Mouse (Mus musculus) urinary bladder, adult 2 months (tissue): Measurements from ENCODE around the gene Smarcd1. TPM values are rescaled to one million over a fixed set of nuclear protein-coding genes. Genes with fewer than 3 reads are reported as not detected.
A peak's percentile ranks its signal among the peaks of the same experiment; 100 is the strongest.

Source experiments
- DNase-seq: peaks from one replicate; pipeline ENCODE4 v3.0.0; 2022; ENCODE audit warnings: low spot score
- polyA plus RNA-seq: library from polyadenylated mRNA; depleted of rRNA; stranded (reverse); fragments of >200 nt; gene quantifications from 2 replicates; pipeline ENCODE4 v1.2.3, GENCODE M21; 2012; rRNA removed

Gene Smarcd1
- polyA plus RNA-seq, 1 experiment, result 20.4 TPM

- DNase-seq, result no peak
These were observed 29.7 kb downstream of the Smarcd1 start for GRCm38 (mm10) chr15:99731678-99732077.

DNA sequence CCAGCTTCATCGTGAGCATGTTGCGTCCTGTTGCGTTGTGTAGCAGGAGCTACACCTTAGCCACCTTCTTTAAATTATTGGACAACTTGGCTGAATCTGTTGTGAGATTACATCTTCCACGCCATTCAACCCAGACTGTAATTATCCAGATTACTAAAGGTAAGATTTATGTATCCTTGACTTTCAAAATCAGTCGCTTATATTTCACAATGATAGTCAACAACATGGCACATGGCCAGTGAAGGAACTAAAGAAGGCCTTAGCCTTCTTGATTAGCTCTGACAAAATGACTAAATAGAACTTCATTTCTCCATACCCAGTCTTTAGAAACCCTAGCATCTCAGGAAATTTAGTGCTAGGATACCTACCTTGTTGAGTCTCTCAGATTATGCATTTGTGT, 31.3 kb downstream of the Smarcd1 start:
- DNase-seq, result no peak

DNA sequence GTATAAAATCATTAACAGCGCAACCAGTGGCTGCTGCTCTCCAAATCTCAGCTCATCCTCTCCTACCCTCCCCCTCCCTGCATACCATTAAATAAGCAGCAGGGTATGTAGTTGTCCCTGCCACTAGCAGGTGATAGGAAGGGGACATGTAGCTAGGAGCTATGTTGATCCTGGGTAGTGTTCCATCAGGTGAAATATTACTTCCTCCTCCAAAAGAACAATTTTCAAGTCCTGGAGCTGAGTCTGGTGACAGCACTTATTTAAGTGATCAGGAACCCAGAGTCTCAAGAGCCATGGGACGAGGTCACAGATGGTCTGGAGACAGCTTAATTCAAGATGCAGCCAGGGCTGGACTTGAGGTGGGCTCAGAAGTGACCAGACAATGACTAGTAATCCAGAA, 33.7 kb downstream of the Smarcd1 start:
- peak; percentile 100 for DNase-seq

GRCm38 (mm10) chr15:99736675-99737074, 34.7 kb downstream of the Smarcd1 start:
- DNase-seq, result no peak

- no peak for DNase-seq
These were observed 38.3 kb downstream of the Smarcd1 start for GRCm38 (mm10) chr15:99740229-99740628.

DNA sequence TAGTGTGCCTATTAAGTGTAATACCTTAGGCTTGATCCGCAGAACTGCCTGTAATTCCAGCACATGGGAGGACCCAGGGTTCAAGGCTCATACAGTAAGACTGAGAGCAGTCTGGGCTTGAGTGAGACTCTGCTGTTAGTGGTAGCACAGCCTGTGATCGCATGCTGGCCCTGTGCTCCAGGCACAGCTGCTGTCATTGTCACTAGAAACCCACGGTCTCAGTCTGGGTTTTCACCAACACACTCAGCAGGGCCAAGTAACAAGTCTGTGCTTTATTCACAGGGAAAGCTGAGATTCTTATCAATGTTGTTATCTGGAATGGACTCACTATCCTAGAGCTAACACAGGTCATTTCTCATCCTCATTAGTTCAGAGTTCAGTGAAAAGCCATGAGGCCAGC, 52.3 kb downstream of the Smarcd1 start:
- DNase-seq, result no peak

Other genes starting within 250 kb of the Smarcd1 start
- gene Nckap5l, start 244.4 kb upstream of the Smarcd1 start, polyA plus RNA-seq, result 3.3 and 5.0 TPM in 2 replicates
- 5.7 and 5.9 TPM in 2 replicates for gene Bcdin3d, start 227.4 kb upstream of the Smarcd1 start, polyA plus RNA-seq
- 0.22 and 0.57 TPM in 2 replicates for gene Faim2, start 174.0 kb upstream of the Smarcd1 start, polyA plus RNA-seq
- gene Aqp2, start 123.1 kb upstream of the Smarcd1 start, polyA plus RNA-seq, result not detected in 2 replicates
- gene Aqp5, start 111.3 kb upstream of the Smarcd1 start, polyA plus RNA-seq, result 0.86 and 1.3 TPM in 2 replicates
- gene Aqp6, start 100.7 kb upstream of the Smarcd1 start, polyA plus RNA-seq, result 0.03 and 0.07 TPM in 2 replicates
- gene Racgap1, start 50.5 kb upstream of the Smarcd1 start, polyA plus RNA-seq, result 5.4 and 6.1 TPM in 2 replicates
- gene Asic1, start 31.8 kb upstream of the Smarcd1 start, polyA plus RNA-seq, result 0.19 and 0.22 TPM in 2 replicates
- gene Gm17349, start 3.4 kb downstream of the Smarcd1 start, polyA plus RNA-seq, result 0.52 TPM in 1 of 2 replicates, not detected in the other
- 11.7 and 14.9 TPM in 2 replicates for gene Gpd1, start 15.4 kb downstream of the Smarcd1 start, polyA plus RNA-seq
- gene Cox14, start 23.5 kb downstream of the Smarcd1 start, polyA plus RNA-seq, result 119 and 162 TPM in 2 replicates
- 35.4 and 43.3 TPM in 2 replicates for gene Cers5, start 70.8 kb downstream of the Smarcd1 start, polyA plus RNA-seq
- 139 and 147 TPM in 2 replicates for gene Lima1, start 173.3 kb downstream of the Smarcd1 start, polyA plus RNA-seq